Mouse (Mus musculus) neural tube, embryonic 14.5 days (tissue): ENCODE data around the gene 2900011O08Rik. TPM values are rescaled to one million over a fixed set of nuclear protein-coding genes. Genes with fewer than 3 reads are reported as not detected.

ENCODE experiments used
- microRNA-seq: library from miRNA; unstranded; fragments of <30 nt; microRNA quantifications from one replicate; pipeline ENCODE4, GENCODE M21; 2016
- polyA plus RNA-seq: library from polyadenylated mRNA; unstranded; fragments of >200 nt; fragmentation: Nextera tagmentation; extraction: Ambion mirVana; gene quantifications from 2 replicates; pipeline ENCODE4 v1.2.1, GENCODE M21; 2014

2900011O08Rik gene
- polyA plus RNA-seq, 1 experiment from 2014 or later: 233 TPM

Small RNA genes lying within 50 kb of the gene (microRNA-seq; reads per million reads assigned to microRNA genes)
- not detected for gene Gm27671

Other genes starting within 250 kb of the 2900011O08Rik start
- gene Rrn3, start 205.9 kb upstream of the 2900011O08Rik start, polyA plus RNA-seq: 97.8 and 116 TPM in 2 replicates
- 212 and 222 TPM in 2 replicates for gene Ntan1, start 167.8 kb upstream of the 2900011O08Rik start, polyA plus RNA-seq
- 66.1 and 87.0 TPM in 2 replicates for gene Pdxdc1, start 83.5 kb upstream of the 2900011O08Rik start, polyA plus RNA-seq
- 37.3 and 52.7 TPM in 2 replicates for gene Mpv17l, start 83.4 kb upstream of the 2900011O08Rik start, polyA plus RNA-seq
- gene Ifitm7, start 284 bp downstream of the 2900011O08Rik start, polyA plus RNA-seq: 1.3 and 2.5 TPM in 2 replicates
- gene Nde1, start 176.7 kb downstream of the 2900011O08Rik start, polyA plus RNA-seq: 13.0 and 20.3 TPM in 2 replicates
- gene Marf1, start 176.7 kb downstream of the 2900011O08Rik start, polyA plus RNA-seq: 16.8 and 19.1 TPM in 2 replicates